In genomic region chr4:41047524-41048271, GRCm38 (mm10) we compare ENCODE assay signal across 12 mouse cellular contexts. TPM values are rescaled to one million over a fixed set of nuclear protein-coding genes. Genes with fewer than 3 reads are reported as not detected.
DNase-seq lines count a peak whose midpoint lies in the region; ATAC-seq and TF ChIP-seq lines count a peak whose summit lies in the region.
"Had no signal": no experiment of that assay in that cellular context is flagged by ENCODE, and none has a peak within 500 bp of the region (broad histone marks: within the 10 kb centered on the region; RNA-seq: fewer than 3 reads in every experiment).

Gene Aqp7 (minus strand): TSS chr4:41048139.

- no peak for ATAC-seq in limb, embryonic 12.5 days (ENCODE audit: insufficient number of reproducible peaks, insufficient read depth, low FRiP score, low TSS enrichment, low read depth)
- no peak for ATAC-seq in midbrain, postnatal 0 days (ENCODE audit: low FRiP score)
- no peak for ATAC-seq in forebrain, embryonic 15.5 days (replicated peaks)

- no peak within 1 kb of the TSS for H3K4me2 ChIP-seq in limb, embryonic 12.5 days
- H3K4me2 ChIP-seq in midbrain, postnatal 0 days (ENCODE audit: low read depth, low read length, poor library complexity, severe bottlenecking): no peak within 1 kb of the TSS
- no peak within 1 kb of the TSS for H3K4me2 ChIP-seq in forebrain, embryonic 15.5 days (replicated peaks)
- H3K4me2 ChIP-seq: limb, embryonic 15.5 days had no signal

- DNase-seq in kidney, adult 2 months: no peak
- DNase-seq in kidney, postnatal 10 days: no peak
- DNase-seq in embryonic facial prominence, embryonic 10.5 days (ENCODE audit: low spot score): peak; percentile 40
- DNase-seq in heart, embryonic 10.5 days (ENCODE audit: low spot score): no peak
- DNase-seq in midbrain, postnatal 0 days (ENCODE audit: low spot score): no peak
- DNase-seq in ovary, postnatal 36 days (ENCODE audit: low spot score): no peak
- DNase-seq: cerebellum, adult 9-11 months; layer of hippocampus, adult 9-11 months had no signal

- H3K9ac ChIP-seq in limb, embryonic 12.5 days (replicated peaks): no peak within 1 kb of the TSS
- H3K9ac ChIP-seq in midbrain, postnatal 0 days (replicated peaks; ENCODE audit: low read length, poor library complexity, severe bottlenecking): no peak within 1 kb of the TSS
- no peak within 1 kb of the TSS for H3K9ac ChIP-seq in forebrain, embryonic 15.5 days (replicated peaks)
- H3K9ac ChIP-seq: limb, embryonic 15.5 days had no signal

- H3K36me3 ChIP-seq in kidney, adult 2 months (ENCODE audit: control insufficient read depth, insufficient read depth, low read length): no peaks in the 10 kb centered on the region
- no peaks in the 10 kb centered on the region for H3K36me3 ChIP-seq in embryonic facial prominence, embryonic 10.5 days (replicated peaks)
- H3K36me3 ChIP-seq in heart, embryonic 10.5 days: no peaks in the 10 kb centered on the region
- H3K36me3 ChIP-seq in limb, embryonic 12.5 days: no peaks in the 10 kb centered on the region
- H3K36me3 ChIP-seq in midbrain, postnatal 0 days (ENCODE audit: insufficient read depth, low read length): no peaks in the 10 kb centered on the region
- no peaks in the 10 kb centered on the region for H3K36me3 ChIP-seq in forebrain, embryonic 15.5 days
- H3K36me3 ChIP-seq: limb, embryonic 15.5 days had no signal

- WGBS in kidney, adult 2 months: 50% methylated on average over 9 of the region's 9 CpGs
- 30% methylated on average over 9 of the region's 9 CpGs for WGBS in embryonic facial prominence, embryonic 10.5 days
- 23% methylated on average over 9 of the region's 9 CpGs for WGBS in heart, embryonic 10.5 days
- WGBS in limb, embryonic 12.5 days: 20% methylated on average over 9 of the region's 9 CpGs
- WGBS in midbrain, postnatal 0 days: 41% methylated on average over 9 of the region's 9 CpGs
- WGBS in forebrain, embryonic 15.5 days: 52% methylated on average over 9 of the region's 9 CpGs

- peaks cover 8% of the 10 kb centered on the region for H3K4me1 ChIP-seq in kidney, adult 2 months (ENCODE audit: control insufficient read depth, insufficient read depth, low read length)
- peaks cover 19% of the 10 kb centered on the region for H3K4me1 ChIP-seq in embryonic facial prominence, embryonic 10.5 days
- H3K4me1 ChIP-seq in heart, embryonic 10.5 days: peaks cover 32% of the 10 kb centered on the region
- peaks cover 12% of the 10 kb centered on the region for H3K4me1 ChIP-seq in limb, embryonic 12.5 days (replicated peaks)
- no peaks in the 10 kb centered on the region for H3K4me1 ChIP-seq in midbrain, postnatal 0 days (ENCODE audit: insufficient read depth, low read length)
- H3K4me1 ChIP-seq in forebrain, embryonic 15.5 days: peaks cover 4% of the 10 kb centered on the region; the same call in 1 of the 2 replicates

- no peaks in the 10 kb centered on the region for H3K9me3 ChIP-seq in embryonic facial prominence, embryonic 10.5 days
- H3K9me3 ChIP-seq in heart, embryonic 10.5 days: no peaks in the 10 kb centered on the region
- no peaks in the 10 kb centered on the region for H3K9me3 ChIP-seq in limb, embryonic 12.5 days
- no peaks in the 10 kb centered on the region for H3K9me3 ChIP-seq in midbrain, postnatal 0 days (ENCODE audit: low read length)
- no peaks in the 10 kb centered on the region for H3K9me3 ChIP-seq in forebrain, embryonic 15.5 days
- H3K9me3 ChIP-seq: limb, embryonic 15.5 days had no signal

- no peaks in the 10 kb centered on the region for H3K27me3 ChIP-seq in kidney, adult 2 months (replicated peaks; ENCODE audit: control insufficient read depth, insufficient read depth, low read length)
- no peaks in the 10 kb centered on the region for H3K27me3 ChIP-seq in embryonic facial prominence, embryonic 10.5 days (replicated peaks; ENCODE audit: low read depth, poor library complexity, severe bottlenecking)
- no peaks in the 10 kb centered on the region for H3K27me3 ChIP-seq in heart, embryonic 10.5 days (ENCODE audit: insufficient read depth, poor library complexity, severe bottlenecking)
- no peaks in the 10 kb centered on the region for H3K27me3 ChIP-seq in limb, embryonic 12.5 days
- no peaks in the 10 kb centered on the region for H3K27me3 ChIP-seq in midbrain, postnatal 0 days (ENCODE audit: insufficient read depth, low read length)
- no peaks in the 10 kb centered on the region for H3K27me3 ChIP-seq in forebrain, embryonic 15.5 days
- H3K27me3 ChIP-seq: limb, embryonic 15.5 days had no signal

- no peak for TF ChIP-seq CTCF in kidney, adult 2 months (conservative IDR thresholded peaks at IDR 0.05; ENCODE audit: insufficient read depth, insufficient read length, low read depth, low read length)
- no peak for TF ChIP-seq CTCF in midbrain, postnatal 0 days (IDR thresholded peaks at IDR 0.05)

- no peak for TF ChIP-seq POLR2A in kidney, adult 2 months (IDR thresholded peaks at IDR 0.05; ENCODE audit: low read depth, low read length)

- H3K4me3 ChIP-seq in kidney, adult 2 months (ENCODE audit: insufficient read depth, low read depth, low read length): peak within 1 kb of the TSS; percentile 7; the same call in 1 of the 2 replicates
- H3K4me3 ChIP-seq in embryonic facial prominence, embryonic 10.5 days: no peak within 1 kb of the TSS
- H3K4me3 ChIP-seq in heart, embryonic 10.5 days: no peak within 1 kb of the TSS
- H3K4me3 ChIP-seq in limb, embryonic 12.5 days (replicated peaks): no peak within 1 kb of the TSS
- no peak within 1 kb of the TSS for H3K4me3 ChIP-seq in midbrain, postnatal 0 days (ENCODE audit: low read depth, low read length)
- no peak within 1 kb of the TSS for H3K4me3 ChIP-seq in forebrain, embryonic 15.5 days
- H3K4me3 ChIP-seq: limb, embryonic 15.5 days had no signal

- no peak within 1 kb of the TSS; the same call in 1 of the 2 replicates for H3K27ac ChIP-seq in kidney, adult 2 months (ENCODE audit: insufficient read depth, low read depth, low read length)
- H3K27ac ChIP-seq in embryonic facial prominence, embryonic 10.5 days (replicated peaks): peak within 1 kb of the TSS; percentile 20
- H3K27ac ChIP-seq in heart, embryonic 10.5 days: 0 out of 2 replicates have a peak within 1 kb of the TSS, but pooled peaks have one; percentile 30
- H3K27ac ChIP-seq in limb, embryonic 12.5 days: 0 out of 2 replicates have a peak within 1 kb of the TSS, but pooled peaks have one; percentile 4
- no peak within 1 kb of the TSS for H3K27ac ChIP-seq in midbrain, postnatal 0 days (ENCODE audit: low read depth, low read length)
- no peak within 1 kb of the TSS for H3K27ac ChIP-seq in forebrain, embryonic 15.5 days (replicated peaks)
- H3K27ac ChIP-seq: limb, embryonic 15.5 days had no signal

RNA-seq across cellular contexts. Expression of gene Aqp7, which starts in this region (rescaled TPM):
- polyA plus RNA-seq in kidney, adult 2 months (2012; rRNA removed): 30.1 and 30.6 TPM in 2 replicates
- 0.06 TPM in 1 of 2 replicates, not detected in the other for polyA plus RNA-seq in embryonic facial prominence, embryonic 10.5 days (2016; fragmentation: Nextera tagmentation; extraction: Ambion mirVana)
- 0.09 and 1.2 TPM in 2 replicates for polyA plus RNA-seq in heart, embryonic 10.5 days (2016; fragmentation: Nextera tagmentation; extraction: Ambion mirVana)
- not detected in 2 replicates for polyA plus RNA-seq in limb, embryonic 12.5 days (2016; fragmentation: Nextera tagmentation; extraction: Ambion mirVana)
- not detected in 2 replicates for total RNA-seq in midbrain, postnatal 0 days (2014; rRNA removed)
- not detected in 2 replicates for polyA plus RNA-seq in midbrain, postnatal 0 days (2015; fragmentation: Nextera tagmentation; extraction: Ambion mirVana)
- polyA plus RNA-seq in forebrain, embryonic 15.5 days (2015; fragmentation: Nextera tagmentation; extraction: Ambion mirVana): not detected in 2 replicates
- total RNA-seq: monocyte, adult 5-6 weeks had no signal

Comparison
In these comparisons a context has a peak if more than half of its experiments do, and no peak if none do; other contexts are left out.
1. RNA of gene Aqp7 (polyA plus RNA-seq): 30.1 to 30.6 TPM in kidney, adult 2 months; 0.09 to 1.2 TPM in heart, embryonic 10.5 days, 0.06 TPM in embryonic facial prominence, embryonic 10.5 days, not detected in forebrain, embryonic 15.5 days, not detected in limb, embryonic 12.5 days and not detected in midbrain, postnatal 0 days; every median in the first group is over 10 times any median in the second.
2. Peak in DNase-seq and H3K27ac ChIP-seq in embryonic facial prominence, embryonic 10.5 days; RNA of the gene not detected or under 1 TPM.
3. H3K27ac ChIP-seq: peak in heart, embryonic 10.5 days (single experiment) and limb, embryonic 12.5 days (single experiment); none in kidney, adult 2 months (single experiment), midbrain, postnatal 0 days (single experiment) and forebrain, embryonic 15.5 days (single experiment).